Comparison of ENCODE assay signal across 8 mouse cellular contexts in genomic region chr7:25267301-25267750, GRCm38 (mm10). TPM values are rescaled to one million over a fixed set of nuclear protein-coding genes. Genes with fewer than 3 reads are reported as not detected.
A peak's percentile ranks its signal among the peaks of the same experiment; 100 is the strongest.
DNase-seq lines count a peak whose midpoint lies in the region; ATAC-seq lines count a peak whose summit lies in the region.

Gene Cic, plus strand, starts transcription at chr7:25267704.

- peaks cover 12% of the 10 kb centered on the region for H3K36me3 ChIP-seq in hindbrain, embryonic 14.5 days (replicated peaks; ENCODE audit: control insufficient read depth, insufficient read depth)

- H3K27me3 ChIP-seq in hindbrain, embryonic 14.5 days (ENCODE audit: control insufficient read depth, insufficient read depth, low read length): no peaks in the 10 kb centered on the region

- peak within 1 kb of the TSS; percentile 92 for H3K27ac ChIP-seq in hindbrain, embryonic 14.5 days

- peaks cover 15% of the 10 kb centered on the region for H3K4me1 ChIP-seq in hindbrain, embryonic 14.5 days (replicated peaks; ENCODE audit: control insufficient read depth, insufficient read depth, low read length)

- H3K4me2 ChIP-seq in hindbrain, embryonic 14.5 days (replicated peaks): peak within 1 kb of the TSS; percentile 89

- H3K9ac ChIP-seq in hindbrain, embryonic 14.5 days: peak within 1 kb of the TSS; percentile 70

- H3K4me3 ChIP-seq in hindbrain, embryonic 14.5 days (replicated peaks; ENCODE audit: low read length): peak within 1 kb of the TSS; percentile 52

- no peaks in the 10 kb centered on the region for H3K9me3 ChIP-seq in hindbrain, embryonic 14.5 days (ENCODE audit: control insufficient read depth, low read length)

- WGBS in hindbrain, embryonic 14.5 days: under 1% methylated on average over 29 of the region's 29 CpGs

- ATAC-seq in activated CD4-positive, CD25-positive, alpha-beta regulatory T cell, adult 4 months: peak; percentile 64
- ATAC-seq in hindbrain, embryonic 14.5 days (ENCODE audit: low FRiP score): peak; percentile 89

- peak; percentile 85 to 97 for DNase-seq in cerebellum, postnatal 4 days (ENCODE audit: low spot score in 2 of 2)
- DNase-seq in frontal cortex, postnatal 36 days (ENCODE audit: low spot score in 2 of 2): peak; percentile 100
- peak; percentile 99 for DNase-seq in hindbrain, embryonic 14.5 days (ENCODE audit: low spot score)
- DNase-seq in layer of hippocampus, postnatal 25 days (ENCODE audit: extremely low spot score in 1 of 2, low spot score in 1 of 2): peak in 1 of 2 experiments; percentile 85
- DNase-seq in lung, postnatal 14 days: peak; percentile 99
- DNase-seq in retina, postnatal 7 days (ENCODE audit: low read depth, low spot score): peak; percentile 95
- DNase-seq in urinary bladder, postnatal 10 days (ENCODE audit: low spot score): peak; percentile 90

RNA-seq across cellular contexts. Expression of gene Cic, which starts in this region (rescaled TPM):
- polyA plus RNA-seq in activated CD4-positive, CD25-positive, alpha-beta regulatory T cell, adult 4 months (2017; shearing (Covaris generic)): 10 to 100 TPM; 23.2 to 26.0 TPM
- 42.5 and 47.5 TPM in 2 replicates for polyA plus RNA-seq in hindbrain, embryonic 14.5 days (2014; fragmentation: Nextera tagmentation; extraction: Ambion mirVana)
- 100 to 1,000 TPM; 176 to 220 TPM for total RNA-seq in layer of hippocampus, postnatal 25 days (2021)
